Mouse (Mus musculus) olfactory bulb, adult 2 months (tissue): ENCODE data around the gene Rnf212. TPM values are rescaled to one million over a fixed set of nuclear protein-coding genes. Genes with fewer than 3 reads are reported as not detected.

Experiments used
- H3K27ac ChIP-seq: fragments of 200-500 bp; 2 replicates; pipeline ENCODE4 v1.5.1; 2012; ENCODE audit warnings: low read depth, low read length; ENCODE audit not compliant: insufficient read depth
- H3K4me1 ChIP-seq: fragments of 200-500 bp; 2 replicates; pipeline ENCODE4 v1.6.1; 2012; ENCODE audit warnings: low read length; ENCODE audit not compliant: control insufficient read depth, insufficient read depth
- H3K4me3 ChIP-seq: fragments of 200-500 bp; 2 replicates; pipeline ENCODE4 v1.5.1; 2012; ENCODE audit warnings: mild to moderate bottlenecking, low read depth, low read length, moderate library complexity; ENCODE audit not compliant: insufficient read depth
- CTCF ChIP-seq: fragments of 200-500 bp; IDR thresholded peaks from 2 replicates; pipeline ENCODE4 v1.5.1; 2012; ENCODE audit warnings: low read depth, mild to moderate bottlenecking, low read length, moderate library complexity; ENCODE audit not compliant: insufficient read depth
- POLR2A ChIP-seq: fragments of 200-500 bp; IDR thresholded peaks from 2 replicates; pipeline ENCODE4 v1.6.1; 2012; ENCODE audit warnings: mild to moderate bottlenecking, low read depth, low read length, moderate library complexity; ENCODE audit not compliant: insufficient read depth
- WGBS: fragments of 180-500 bp; shearing (Covaris S2); methylation state at CpG from one replicate; pipeline ENCODE4 v1.1.7; 2018; 5-methylcytosine and 5-hydroxymethylcytosine counted together
- polyA plus RNA-seq: library from polyadenylated mRNA; stranded (reverse); fragments of >200 nt; gene quantifications from 2 replicates; pipeline ENCODE4 v1.2.4, GENCODE M21; 2012; ENCODE audit warnings: low replicate concordance; ENCODE audit not compliant: missing spikeins, insufficient read depth, insufficient read length

Rnf212 gene
- polyA plus RNA-seq, 1 experiment = not detected

GRCm38 (mm10) chr5:108703754-108704626 is 70.8 kb downstream of the Rnf212 start:
- no peaks in the 10 kb centered on the region for H3K4me1 ChIP-seq
- no peak overlapping the region for H3K27ac ChIP-seq
- TF ChIP-seq CTCF (no peak), POLR2A (no peak)
- no peak overlapping the region for H3K4me3 ChIP-seq
- 88% methylated on average over 12 of the region's 12 CpGs for WGBS

GRCm38 (mm10) chr5:108701341-108702021 is 73.3 kb downstream of the Rnf212 start:
- 77% methylated on average over 10 of the region's 10 CpGs for WGBS
- Histone ChIP-seq H3K4me1 (no peaks in the 10 kb centered on the region), H3K4me3 (no peak overlapping the region), H3K27ac (no peak overlapping the region)
- TF ChIP-seq POLR2A (no peak), CTCF (no peak)

GRCm38 (mm10) chr5:108700346-108700745 is 74.4 kb downstream of the Rnf212 start:
- H3K4me3 ChIP-seq = no peak overlapping the region
- TF ChIP-seq CTCF = no peak
- no peak for TF ChIP-seq POLR2A
- H3K4me1 ChIP-seq = peaks cover 3% of the 10 kb centered on the region; the same call in 1 of the 2 replicates
- no peak overlapping the region for H3K27ac ChIP-seq
- 69% methylated on average over 3 of the region's 3 CpGs for WGBS

- Histone ChIP-seq H3K4me3 (no peak overlapping the region), H3K27ac (no peak overlapping the region), H3K4me1 (peaks cover 12% of the 10 kb centered on the region)
- WGBS = 66% methylated on average over 4 of the region's 4 CpGs
- TF ChIP-seq CTCF (no peak), POLR2A (no peak)
Observed at GRCm38 (mm10) chr5:108697341-108697753, 77.4 kb downstream of the Rnf212 start.

- H3K27ac ChIP-seq = no peak overlapping the region
- no peak overlapping the region for H3K4me3 ChIP-seq
- TF ChIP-seq POLR2A (no peak), CTCF (no peak)
- H3K4me1 ChIP-seq = peaks cover 12% of the 10 kb centered on the region
- WGBS = 82% methylated on average over 3 of the region's 3 CpGs
Observed at GRCm38 (mm10) chr5:108696542-108696941, 78.2 kb downstream of the Rnf212 start.

GRCm38 (mm10) chr5:108695861-108696260 is 78.9 kb downstream of the Rnf212 start:
- TF ChIP-seq CTCF = no peak
- TF ChIP-seq POLR2A = no peak
- 96% methylated on average over 12 of the region's 12 CpGs for WGBS
- peaks cover 12% of the 10 kb centered on the region for H3K4me1 ChIP-seq
- H3K4me3 ChIP-seq = no peak overlapping the region
- H3K27ac ChIP-seq = no peak overlapping the region

GRCm38 (mm10) chr5:108694352-108695261 is 80.2 kb downstream of the Rnf212 start:
- TF ChIP-seq CTCF = no peak
- TF ChIP-seq POLR2A = no peak
- Histone ChIP-seq H3K27ac (no peak overlapping the region), H3K4me1 (peaks cover 12% of the 10 kb centered on the region), H3K4me3 (peak overlapping the region; percentile 63)
- 1% methylated on average over 96 of the region's 99 CpGs for WGBS

GRCm38 (mm10) chr5:108693872-108694288 is 80.9 kb downstream of the Rnf212 start:
- H3K4me3 ChIP-seq = peak overlapping the region; percentile 63
- TF ChIP-seq CTCF (no peak), POLR2A (no peak)
- H3K27ac ChIP-seq = no peak overlapping the region
- H3K4me1 ChIP-seq = peaks cover 12% of the 10 kb centered on the region
- 1% methylated on average over 41 of the region's 43 CpGs for WGBS
